Mouse (Mus musculus): Measurements from ENCODE around the gene Mapk14.

DNA sequence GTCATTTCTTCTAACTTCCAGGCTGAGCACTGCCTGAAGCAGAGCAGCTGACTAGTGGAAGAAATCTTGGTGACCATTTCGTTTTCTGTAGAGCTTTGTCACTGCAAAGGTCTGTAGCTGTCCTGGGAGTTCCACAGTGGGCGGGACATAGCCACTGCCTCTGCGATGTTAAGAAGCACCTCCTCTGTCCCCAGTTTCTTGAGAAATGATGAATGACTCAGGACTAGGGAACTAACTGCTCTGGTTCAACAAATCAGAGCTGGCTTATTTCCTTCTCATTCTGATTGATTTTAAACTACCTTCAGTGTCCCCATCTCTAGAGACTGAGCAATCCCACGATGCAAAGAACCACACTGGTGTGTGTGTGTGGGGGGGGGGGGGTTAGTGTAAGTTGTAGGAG is 47.0 kb upstream of the Mapk14 start:
- TF ChIP-seq POLR2A (IDR thresholded peaks at IDR 0.05; ENCODE audit: insufficient read depth, low read depth, low read length), result no peak
- TF ChIP-seq CTCF (IDR thresholded peaks at IDR 0.05), result no peak
